Mouse (Mus musculus) midbrain, embryonic 11.5 days (tissue): ENCODE results near the gene Phkb. TPM values are rescaled to one million over a fixed set of nuclear protein-coding genes. Genes with fewer than 3 reads are reported as not detected.

Experiments
- ATAC-seq: fragments of 200-750 bp; cut with Nextera tagmentation; 2 replicates; pipeline ENCODE4 v1.8.0; 2017; ENCODE audit warnings: moderate TSS enrichment, moderate library complexity; ENCODE audit not compliant: low FRiP score
- DNase-seq: peaks from one replicate; pipeline ENCODE4 v3.0.0; 2015; ENCODE audit warnings: low spot score; ENCODE audit errors: missing footprints
- H3K27ac ChIP-seq: fragments of 300-500 bp; sonication (generic); 2 replicates; pipeline ENCODE4 v1.5.1; 2014; ENCODE audit warnings: low read depth, low read length
- H3K27me3 ChIP-seq: fragments of 300-500 bp; sonication (generic); 2 replicates; pipeline ENCODE4 v1.6.1; 2014; ENCODE audit warnings: mild to moderate bottlenecking, low read length, moderate library complexity, mixed read lengths; ENCODE audit not compliant: control insufficient read depth, insufficient read depth
- H3K36me3 ChIP-seq: fragments of 300-500 bp; sonication (generic); 2 replicates; pipeline ENCODE4 v1.6.1; 2014; ENCODE audit warnings: mild to moderate bottlenecking, low read length, moderate library complexity, mixed read lengths; ENCODE audit not compliant: control insufficient read depth, insufficient read depth
- H3K4me1 ChIP-seq: fragments of 300-500 bp; sonication (generic); 2 replicates; pipeline ENCODE4 v1.6.1; 2014; ENCODE audit warnings: low read length; ENCODE audit not compliant: control insufficient read depth, insufficient read depth
- H3K4me2 ChIP-seq: fragments of 300-500 bp; sonication (generic); 2 replicates; pipeline ENCODE4 v1.6.1; 2014; ENCODE audit warnings: mild to moderate bottlenecking, moderate library complexity
- H3K4me3 ChIP-seq: fragments of 300-500 bp; sonication (generic); 2 replicates; pipeline ENCODE4 v1.5.1; 2014; ENCODE audit warnings: low read depth, low read length
- H3K9ac ChIP-seq: fragments of 300-500 bp; sonication (generic); 2 replicates; pipeline ENCODE4 v1.6.1; 2014; ENCODE audit warnings: low read length
- H3K9me3 ChIP-seq: fragments of 300-500 bp; sonication (generic); 2 replicates; pipeline ENCODE4 v1.6.1; 2016; ENCODE audit warnings: low read length; ENCODE audit not compliant: control insufficient read depth
- WGBS: fragments of 180-500 bp; shearing (Covaris S2); extraction: QIAGEN DNeasy Blood & Tissue Kit; methylation state at CpG from one replicate; pipeline ENCODE4 v1.1.7; 2014; 5-methylcytosine and 5-hydroxymethylcytosine counted together
- polyA plus RNA-seq: library from polyadenylated mRNA; unstranded; fragments of >200 nt; fragmentation: Nextera tagmentation; extraction: Ambion mirVana; gene quantifications from 2 replicates; pipeline ENCODE4 v1.2.1, GENCODE M21; 2014

Phkb gene
- polyA plus RNA-seq, 1 experiment from 2014 or later: 49.1 TPM

DNA sequence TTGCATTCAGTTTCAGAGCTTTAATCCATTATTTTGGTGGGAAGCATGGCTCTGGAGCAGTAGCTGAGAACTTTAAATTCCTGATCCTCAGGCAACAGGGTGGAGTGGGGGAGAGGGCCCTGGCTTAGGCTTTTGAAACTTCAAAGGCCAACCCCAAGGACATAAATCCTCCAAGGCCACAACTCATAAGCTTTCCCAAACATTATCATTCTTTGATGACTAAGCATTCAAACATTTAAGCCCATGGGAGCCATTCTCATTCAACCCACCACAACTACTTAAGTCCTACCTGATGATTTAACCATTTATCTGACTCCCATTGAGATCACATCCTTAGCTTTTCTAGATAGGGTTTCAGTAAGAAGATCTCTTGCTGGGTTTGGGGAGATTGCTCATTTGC lies 84.2 kb downstream of the Phkb start:
- DNase-seq (no peak), ATAC-seq (no peak)
- H3K4me2 ChIP-seq: no peak overlapping the region
- H3K27ac ChIP-seq: no peak overlapping the region
- no peaks in the 10 kb centered on the region for H3K27me3 ChIP-seq
- H3K4me3 ChIP-seq: no peak overlapping the region
- H3K36me3 ChIP-seq: no peaks in the 10 kb centered on the region
- no peaks in the 10 kb centered on the region for H3K9me3 ChIP-seq
- H3K9ac ChIP-seq: no peak overlapping the region
- no peaks in the 10 kb centered on the region for H3K4me1 ChIP-seq

DNA sequence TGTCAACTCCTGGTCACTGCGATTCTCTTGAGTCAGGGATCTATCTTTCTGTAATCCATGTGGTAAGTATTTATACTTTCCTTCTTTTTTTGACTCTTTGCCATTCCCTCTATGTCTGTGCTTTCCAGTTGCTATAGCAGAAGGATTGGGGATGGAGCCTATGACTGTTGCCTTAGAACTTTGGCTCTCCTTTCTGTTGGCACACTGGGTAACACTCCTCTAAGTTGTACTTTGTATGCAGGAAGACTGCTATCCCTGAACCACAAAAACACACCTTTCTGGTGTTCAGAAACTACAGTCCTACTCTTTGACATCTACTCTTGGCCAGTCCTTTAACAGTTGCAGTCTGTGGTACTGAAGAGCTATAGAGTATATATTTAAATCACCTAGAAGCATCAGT lies 84.8 kb downstream of the Phkb start:
- H3K4me3 ChIP-seq: no peak overlapping the region
- no peak overlapping the region for H3K4me2 ChIP-seq
- no peaks in the 10 kb centered on the region for H3K9me3 ChIP-seq
- no peaks in the 10 kb centered on the region for H3K27me3 ChIP-seq
- ATAC-seq (no peak), DNase-seq (no peak)
- no peaks in the 10 kb centered on the region for H3K36me3 ChIP-seq
- H3K4me1 ChIP-seq: no peaks in the 10 kb centered on the region
- 96% methylated on average over 1 of the region's 1 CpGs for WGBS
- no peak overlapping the region for H3K27ac ChIP-seq
- H3K9ac ChIP-seq: no peak overlapping the region

DNA sequence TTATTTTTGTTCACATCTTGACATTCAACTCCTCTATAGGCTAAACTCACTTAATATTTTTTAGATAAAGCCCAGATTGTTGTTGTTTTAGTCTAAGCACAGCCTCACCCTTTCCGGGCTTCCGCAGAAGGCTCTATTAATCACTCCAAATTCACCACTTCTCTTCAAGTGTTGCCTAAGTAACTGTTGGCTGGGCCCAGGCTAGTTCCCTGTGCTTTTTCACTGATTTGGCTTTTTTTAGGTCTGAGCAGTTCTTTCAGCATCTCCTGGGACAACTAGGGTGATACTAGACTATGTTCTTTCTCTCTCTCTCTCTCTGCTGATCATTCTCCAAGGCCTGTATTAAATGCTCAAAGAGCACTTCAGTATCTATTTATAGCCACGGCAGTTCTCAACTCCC lies 85.3 kb downstream of the Phkb start:
- no peaks in the 10 kb centered on the region for H3K9me3 ChIP-seq
- no peaks in the 10 kb centered on the region for H3K36me3 ChIP-seq
- H3K27ac ChIP-seq: no peak overlapping the region
- no peaks in the 10 kb centered on the region for H3K27me3 ChIP-seq
- WGBS: 86% methylated on average over 3 of the region's 3 CpGs
- ATAC-seq: no peak
- H3K9ac ChIP-seq: no peak overlapping the region
- H3K4me3 ChIP-seq: no peak overlapping the region
- DNase-seq: no peak
- H3K4me1 ChIP-seq: no peaks in the 10 kb centered on the region
- H3K4me2 ChIP-seq: no peak overlapping the region

DNA sequence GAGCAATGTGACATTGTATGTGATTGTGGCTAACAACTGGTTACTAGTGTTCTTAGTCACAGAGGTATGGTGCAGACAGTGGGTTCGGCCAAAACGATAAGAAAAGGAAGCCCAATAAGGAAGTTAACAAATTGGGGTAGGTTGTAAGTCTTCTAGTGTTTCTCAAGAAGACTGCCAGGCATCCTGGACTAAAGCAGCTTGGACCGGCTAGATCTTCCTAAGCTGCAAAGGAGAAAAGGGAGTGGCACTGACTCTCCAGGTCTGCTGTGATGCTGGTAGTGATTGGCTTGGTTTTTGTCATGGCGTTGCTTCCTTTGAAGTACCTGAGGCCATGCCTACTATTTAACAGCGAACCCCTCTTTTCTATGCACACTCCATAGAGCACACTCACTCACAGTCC lies 95.4 kb downstream of the Phkb start:
- DNase-seq (no peak), ATAC-seq (no peak)
- Histone ChIP-seq H3K27me3 (no peaks in the 10 kb centered on the region), H3K27ac (no peak overlapping the region), H3K9ac (no peak overlapping the region), H3K9me3 (no peaks in the 10 kb centered on the region), H3K36me3 (no peaks in the 10 kb centered on the region; the same call in 1 of the 2 replicates), H3K4me2 (no peak overlapping the region), H3K4me1 (no peaks in the 10 kb centered on the region), H3K4me3 (no peak overlapping the region)
- WGBS: 93% methylated on average over 5 of the region's 5 CpGs

DNA sequence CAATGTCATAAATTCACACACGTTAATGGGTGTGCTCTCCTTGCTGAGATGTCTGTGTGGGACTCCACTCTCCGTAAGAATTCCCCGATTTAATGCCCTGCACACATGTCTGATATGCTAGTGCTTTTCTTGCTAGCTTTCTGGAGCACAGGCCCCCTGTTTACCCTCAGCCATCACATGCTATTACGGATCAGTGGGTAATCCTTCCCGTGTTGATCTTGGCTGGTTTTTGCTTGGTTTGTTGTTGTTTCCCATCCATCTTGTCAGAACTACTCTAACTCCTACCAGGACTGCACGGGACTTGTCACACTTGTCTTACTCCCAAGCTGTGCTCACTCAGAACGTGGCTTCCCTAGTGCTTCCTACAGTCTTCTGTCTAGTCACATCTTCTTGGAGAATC lies 96.6 kb downstream of the Phkb start:
- H3K4me1 ChIP-seq: no peaks in the 10 kb centered on the region
- H3K27me3 ChIP-seq: no peaks in the 10 kb centered on the region
- H3K4me3 ChIP-seq: no peak overlapping the region
- no peak overlapping the region for H3K27ac ChIP-seq
- no peak overlapping the region for H3K9ac ChIP-seq
- H3K9me3 ChIP-seq: no peaks in the 10 kb centered on the region
- no peak overlapping the region for H3K4me2 ChIP-seq
- 85% methylated on average over 7 of the region's 7 CpGs for WGBS
- ATAC-seq (no peak), DNase-seq (no peak)
- no peaks in the 10 kb centered on the region; the same call in 1 of the 2 replicates for H3K36me3 ChIP-seq

DNA sequence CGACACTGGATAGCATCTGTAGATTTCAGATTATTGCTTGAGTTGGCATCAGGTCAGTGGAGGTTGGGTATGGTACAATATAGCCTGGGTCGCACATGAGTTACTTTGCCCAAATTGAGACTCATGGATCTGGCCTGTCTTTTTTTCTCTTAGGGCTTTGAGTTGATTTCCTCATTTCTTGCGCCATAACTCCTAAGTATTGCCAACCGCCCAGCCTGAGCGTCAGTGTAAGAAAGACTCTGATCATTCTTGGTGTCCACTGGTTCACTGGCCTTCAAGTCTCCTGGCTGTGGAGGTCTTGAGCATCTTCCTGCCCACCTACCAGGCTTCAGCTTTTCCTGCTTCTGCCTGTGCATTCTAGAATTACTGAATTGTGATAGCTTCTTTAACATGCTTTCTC lies 104.1 kb downstream of the Phkb start:
- 95% methylated on average over 5 of the region's 5 CpGs for WGBS
- Histone ChIP-seq H3K4me3 (no peak overlapping the region), H3K27ac (no peak overlapping the region), H3K27me3 (no peaks in the 10 kb centered on the region), H3K36me3 (no peaks in the 10 kb centered on the region), H3K9ac (no peak overlapping the region), H3K4me2 (no peak overlapping the region), H3K9me3 (no peaks in the 10 kb centered on the region), H3K4me1 (no peaks in the 10 kb centered on the region)
- ATAC-seq (no peak), DNase-seq (no peak)

DNA sequence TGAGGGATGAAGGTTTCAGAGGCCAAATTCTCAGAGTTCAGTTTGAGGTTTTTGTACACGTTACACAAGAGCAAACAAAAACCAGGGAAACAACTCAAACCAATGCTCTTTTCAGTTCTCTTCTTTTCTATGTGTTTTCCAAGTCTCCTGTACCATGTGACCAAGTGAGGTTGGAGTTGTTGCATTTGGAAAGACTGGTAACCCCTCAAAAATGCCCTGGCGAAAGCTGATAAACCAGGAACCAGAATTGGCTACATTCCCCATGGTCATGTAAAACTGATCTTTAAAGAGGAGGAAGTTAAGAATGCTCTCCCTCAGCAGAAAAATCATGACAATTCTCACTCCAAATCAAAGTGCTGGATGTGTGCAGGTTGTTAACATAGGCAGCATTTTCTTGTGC lies 117.6 kb downstream of the Phkb start:
- DNase-seq (no peak), ATAC-seq (no peak)
- WGBS: 90% methylated on average over 2 of the region's 2 CpGs
- Histone ChIP-seq H3K9me3 (no peaks in the 10 kb centered on the region), H3K4me2 (no peak overlapping the region), H3K9ac (no peak overlapping the region), H3K27ac (no peak overlapping the region), H3K4me1 (no peaks in the 10 kb centered on the region), H3K27me3 (no peaks in the 10 kb centered on the region), H3K4me3 (no peak overlapping the region), H3K36me3 (no peaks in the 10 kb centered on the region; the same call in 1 of the 2 replicates)

DNA sequence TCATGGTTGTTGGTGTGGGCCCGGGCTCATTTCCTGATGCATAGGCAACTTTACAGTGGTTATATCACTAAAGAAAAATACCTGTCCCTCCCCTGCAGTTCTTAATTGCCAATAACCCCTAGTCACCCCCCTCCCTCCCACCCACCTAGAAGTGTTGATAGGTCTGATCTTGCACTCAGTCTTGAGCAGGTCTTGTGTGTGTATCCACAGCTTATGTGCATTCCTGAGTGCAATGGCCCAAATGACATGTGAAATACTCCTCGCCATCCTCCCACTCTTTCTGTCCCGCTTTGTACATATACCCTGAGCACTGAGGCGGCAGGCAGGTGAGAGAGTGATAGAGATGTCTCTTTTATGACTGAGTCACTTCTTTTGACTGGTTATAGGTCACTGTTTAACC lies 119.1 kb downstream of the Phkb start:
- Histone ChIP-seq H3K4me1 (no peaks in the 10 kb centered on the region), H3K4me3 (no peak overlapping the region), H3K27ac (no peak overlapping the region), H3K4me2 (no peak overlapping the region), H3K9me3 (no peaks in the 10 kb centered on the region), H3K9ac (no peak overlapping the region), H3K36me3 (no peaks in the 10 kb centered on the region; the same call in 1 of the 2 replicates), H3K27me3 (no peaks in the 10 kb centered on the region)
- 90% methylated on average over 4 of the region's 4 CpGs for WGBS
- DNase-seq: no peak
- ATAC-seq: no peak

DNA sequence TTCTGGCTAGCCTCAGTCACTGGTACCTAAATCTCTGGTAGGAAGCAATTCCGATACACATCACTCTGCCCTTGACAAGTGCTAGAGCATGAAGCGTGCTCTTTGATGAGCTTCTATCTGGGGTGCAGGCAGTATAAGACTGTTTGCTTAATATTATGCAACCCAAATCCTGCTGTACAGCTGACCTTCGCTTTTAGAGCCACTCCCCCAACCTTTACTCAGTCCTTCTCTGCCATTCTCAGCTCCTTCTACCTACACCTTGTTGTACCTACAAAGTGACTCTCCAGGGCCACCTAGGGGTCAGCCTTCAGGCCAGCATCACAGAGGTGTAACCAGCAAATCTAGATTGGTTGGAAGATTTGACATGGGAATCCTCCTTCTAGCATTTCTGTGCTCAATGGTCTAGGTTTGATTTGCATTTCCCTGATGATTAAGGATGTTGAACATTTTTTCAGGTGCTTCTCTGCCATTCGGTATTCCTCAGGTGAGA lies 136.9 kb downstream of the Phkb start:
- Histone ChIP-seq H3K4me3 (no peak overlapping the region), H3K4me1 (no peaks in the 10 kb centered on the region), H3K9me3 (no peaks in the 10 kb centered on the region), H3K36me3 (0 out of 2 replicates have a peak, but pooled peaks cover 5% of the 10 kb centered on the region), H3K27me3 (no peaks in the 10 kb centered on the region), H3K27ac (no peak overlapping the region), H3K9ac (no peak overlapping the region), H3K4me2 (no peak overlapping the region)
- 94% methylated on average over 4 of the region's 4 CpGs for WGBS
- DNase-seq (no peak), ATAC-seq (no peak)

DNA sequence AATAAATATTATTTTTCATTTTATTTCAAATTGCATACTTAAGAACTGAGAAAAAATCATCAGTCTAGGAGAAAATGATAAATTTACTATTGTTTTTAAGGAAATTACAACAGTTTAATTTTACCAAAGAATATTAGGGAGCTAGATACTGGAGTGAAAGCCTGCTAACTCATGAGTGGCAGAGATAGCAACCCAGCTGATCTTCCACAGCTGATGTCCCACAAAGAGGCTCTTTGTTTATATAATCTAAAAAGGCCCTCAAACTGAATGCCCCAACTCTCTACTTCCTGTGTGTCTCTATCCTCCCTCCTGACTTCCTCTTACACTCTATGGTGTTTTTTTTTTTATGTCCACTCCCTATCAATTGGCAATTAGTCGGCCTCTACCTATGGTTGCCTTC lies 152.2 kb downstream of the Phkb start:
- ATAC-seq: no peak
- no peak overlapping the region for H3K27ac ChIP-seq
- H3K4me2 ChIP-seq: no peak overlapping the region
- no peak overlapping the region for H3K9ac ChIP-seq
- no peaks in the 10 kb centered on the region for H3K27me3 ChIP-seq
- 81% methylated on average over 1 of the region's 1 CpGs for WGBS
- no peak for DNase-seq
- no peaks in the 10 kb centered on the region for H3K4me1 ChIP-seq
- no peak overlapping the region for H3K4me3 ChIP-seq
- H3K36me3 ChIP-seq: no peaks in the 10 kb centered on the region
- H3K9me3 ChIP-seq: no peaks in the 10 kb centered on the region
